Mouse (Mus musculus): ENCODE measurements around the gene Tefm.

DNA sequence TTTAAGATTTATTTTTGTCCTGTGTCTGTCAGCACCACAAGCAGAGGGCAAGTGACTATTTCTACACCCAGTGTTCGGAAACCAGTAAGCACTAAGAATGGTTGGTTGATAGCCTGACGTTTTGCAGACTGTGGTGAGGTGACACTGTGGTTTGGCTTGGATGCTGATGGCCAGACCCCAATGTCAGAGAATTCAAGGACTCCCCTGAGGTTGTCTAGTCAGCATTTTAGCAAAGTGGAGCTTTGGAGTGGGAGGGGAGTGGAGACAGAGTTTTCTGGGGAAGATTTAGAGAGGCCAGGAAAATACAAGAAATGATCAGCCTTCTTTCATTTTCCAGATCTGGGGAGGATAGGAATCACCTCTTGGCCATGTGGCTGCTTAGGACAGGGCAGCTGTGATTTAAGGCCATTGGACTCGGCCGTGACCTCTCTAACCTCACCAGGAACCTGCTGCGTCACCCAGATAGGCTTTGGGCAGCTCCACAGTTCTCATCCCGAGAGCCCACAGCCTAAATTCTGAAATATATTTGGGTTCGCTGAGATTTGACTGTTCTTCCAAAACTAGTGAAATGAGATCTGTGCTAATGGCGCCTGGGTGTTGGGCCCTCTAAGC lies 7.5 kb upstream of the Tefm start:
- no peak for TF ChIP-seq POLR2A (IDR thresholded peaks at IDR 0.05; ENCODE audit: low read depth, low read length)
- TF ChIP-seq CTCF (IDR thresholded peaks at IDR 0.05; ENCODE audit: borderline replicate concordance, insufficient read depth, low read length), result no peak
